Mouse (Mus musculus) embryonic facial prominence, embryonic 10.5 days (tissue): ENCODE data around the gene Amph. TPM values are rescaled to one million over a fixed set of nuclear protein-coding genes. Genes with fewer than 3 reads are reported as not detected.
"Not testable (repeated sequence)": the region's sequence is repeated elsewhere in the genome, so short reads cannot be mapped to it uniquely, and the experiment has no call there.

Experiments
- DNase-seq: peaks from one replicate; pipeline ENCODE4 v3.0.0-alpha.2; 2017; ENCODE audit warnings: low spot score
- H3K27ac ChIP-seq: fragments of 300-500 bp; sonication (generic); replicated peaks from 2 replicates; pipeline ENCODE4 v1.5.1; 2016; ENCODE audit warnings: mild to moderate bottlenecking
- H3K27me3 ChIP-seq: fragments of 300-500 bp; sonication (generic); replicated peaks from 2 replicates; pipeline ENCODE4 v1.6.1; 2016; ENCODE audit warnings: low read depth, mild to moderate bottlenecking; ENCODE audit not compliant: poor library complexity, severe bottlenecking
- H3K36me3 ChIP-seq: fragments of 300-500 bp; sonication (generic); replicated peaks from 2 replicates; pipeline ENCODE4 v1.6.1; 2016; ENCODE audit warnings: mild to moderate bottlenecking, moderate library complexity
- H3K4me1 ChIP-seq: fragments of 300-500 bp; sonication (generic); 2 replicates; pipeline ENCODE4 v1.6.1; 2016
- H3K4me3 ChIP-seq: fragments of 300-500 bp; sonication (generic); 2 replicates; pipeline ENCODE4 v1.5.1; 2016; ENCODE audit warnings: mild to moderate bottlenecking, moderate library complexity
- H3K9me3 ChIP-seq: fragments of 300-500 bp; sonication (generic); 2 replicates; pipeline ENCODE4 v1.6.1; 2016; ENCODE audit warnings: mild to moderate bottlenecking
- WGBS: fragments of 180-500 bp; shearing (Covaris S2); methylation state at CpG from one replicate; pipeline ENCODE4 v1.1.7; 2016; 5-methylcytosine and 5-hydroxymethylcytosine counted together
- polyA plus RNA-seq: library from polyadenylated mRNA; unstranded; fragments of >200 nt; fragmentation: Nextera tagmentation; extraction: Ambion mirVana; gene quantifications from 2 replicates; pipeline ENCODE4 v1.2.1, GENCODE M21; 2016

Gene Amph
- 3.4 and 4.1 TPM in 2 replicates for polyA plus RNA-seq

GRCm38 (mm10) chr13:18948171-18949028 is at the start of gene Amph:
Gene Amph (plus strand): TSS chr13:18948205.
- peaks cover 46% of the 10 kb centered on the region for H3K27me3 ChIP-seq
- peak within 1 kb of the TSS; percentile 73 for H3K27ac ChIP-seq
- WGBS, result under 1% methylated on average over 70 of the region's 70 CpGs
- no peaks in the 10 kb centered on the region for H3K36me3 ChIP-seq
- peaks cover 24% of the 10 kb centered on the region for H3K4me1 ChIP-seq
- H3K9me3 ChIP-seq, result no peaks in the 10 kb centered on the region
- H3K4me3 ChIP-seq, result peak within 1 kb of the TSS; percentile 81
- peak; percentile 80 for DNase-seq

GRCm38 (mm10) chr13:18903623-18904022 is 44.4 kb upstream of the Amph start:
- H3K4me3 ChIP-seq, result no peak overlapping the region

GRCm38 (mm10) chr13:18914774-18915173 is 33.2 kb upstream of the Amph start:
- Histone ChIP-seq H3K4me3 (no peak overlapping the region), H3K27ac (no peak overlapping the region), H3K36me3 (no peaks in the 10 kb centered on the region), H3K4me1 (no peaks in the 10 kb centered on the region), H3K9me3 (no peaks in the 10 kb centered on the region), H3K27me3 (no peaks in the 10 kb centered on the region)
- WGBS, result 92% methylated on average over 4 of the region's 4 CpGs
- no peak for DNase-seq

More at GRCm38 (mm10) chr13:18903623-18904022, 44.4 kb upstream of the Amph start:
- 88% methylated on average over 6 of the region's 6 CpGs for WGBS
- Histone ChIP-seq H3K27ac (no peak overlapping the region), H3K9me3 (no peaks in the 10 kb centered on the region), H3K27me3 (no peaks in the 10 kb centered on the region), H3K36me3 (no peaks in the 10 kb centered on the region), H3K4me1 (no peaks in the 10 kb centered on the region)
- DNase-seq, result no peak

GRCm38 (mm10) chr13:18933191-18933590 is 14.8 kb upstream of the Amph start:
- 88% methylated on average over 1 of the region's 2 CpGs for WGBS
- not testable (repeated sequence) for H3K27ac ChIP-seq, H3K27me3 ChIP-seq, H3K4me1 ChIP-seq, DNase-seq, H3K9me3 ChIP-seq, H3K4me3 ChIP-seq, H3K36me3 ChIP-seq

- peak overlapping the region; percentile 81 for H3K4me3 ChIP-seq
- H3K27me3 ChIP-seq, result peaks cover 46% of the 10 kb centered on the region
Observed at GRCm38 (mm10) chr13:18947686-18948085, 319 bp upstream of the Amph start.

GRCm38 (mm10) chr13:18949029-18949350 is 985 bp downstream of the Amph start:
- no peak for DNase-seq
- Histone ChIP-seq H3K9me3 (no peaks in the 10 kb centered on the region), H3K4me3 (peak overlapping the region; percentile 81), H3K27ac (no peak overlapping the region), H3K4me1 (peaks cover 24% of the 10 kb centered on the region), H3K36me3 (no peaks in the 10 kb centered on the region), H3K27me3 (peaks cover 46% of the 10 kb centered on the region)
- 11% methylated on average over 5 of the region's 5 CpGs for WGBS

More at GRCm38 (mm10) chr13:18947686-18948085, 319 bp upstream of the Amph start:
- Histone ChIP-seq H3K9me3 (no peaks in the 10 kb centered on the region), H3K36me3 (no peaks in the 10 kb centered on the region), H3K4me1 (peaks cover 24% of the 10 kb centered on the region), H3K27ac (no peak overlapping the region)
- DNase-seq, result no peak
- 16% methylated on average over 5 of the region's 5 CpGs for WGBS

- no peak overlapping the region for H3K27ac ChIP-seq
- 68% methylated on average over 11 of the region's 11 CpGs for WGBS
- H3K27me3 ChIP-seq, result peaks cover 46% of the 10 kb centered on the region
- H3K4me3 ChIP-seq, result no peak overlapping the region
- H3K4me1 ChIP-seq, result peaks cover 24% of the 10 kb centered on the region
- no peaks in the 10 kb centered on the region for H3K9me3 ChIP-seq
- no peaks in the 10 kb centered on the region for H3K36me3 ChIP-seq
- DNase-seq, result no peak
Observed at GRCm38 (mm10) chr13:18949626-18950200, 1.7 kb downstream of the Amph start.

- peaks cover 15% of the 10 kb centered on the region for H3K4me1 ChIP-seq
- H3K27ac ChIP-seq, result no peak overlapping the region
- no peak overlapping the region for H3K4me3 ChIP-seq
- H3K9me3 ChIP-seq, result no peaks in the 10 kb centered on the region
- H3K36me3 ChIP-seq, result no peaks in the 10 kb centered on the region
- peaks cover 24% of the 10 kb centered on the region for H3K27me3 ChIP-seq
- DNase-seq, result no peak
- 91% methylated on average over 4 of the region's 4 CpGs for WGBS
Observed at GRCm38 (mm10) chr13:18953575-18953974, 5.6 kb downstream of the Amph start.

- no peaks in the 10 kb centered on the region for H3K36me3 ChIP-seq
- no peaks in the 10 kb centered on the region for H3K9me3 ChIP-seq
- H3K4me3 ChIP-seq, result no peak overlapping the region
- no peaks in the 10 kb centered on the region for H3K4me1 ChIP-seq
- 91% methylated on average over 11 of the region's 11 CpGs for WGBS
- H3K27me3 ChIP-seq, result no peaks in the 10 kb centered on the region
- no peak overlapping the region for H3K27ac ChIP-seq
- no peak for DNase-seq
Observed at GRCm38 (mm10) chr13:18956065-18956913, 8.3 kb downstream of the Amph start.

- no peak for DNase-seq
- no peaks in the 10 kb centered on the region for H3K27me3 ChIP-seq
- no peaks in the 10 kb centered on the region for H3K36me3 ChIP-seq
- WGBS, result 92% methylated on average over 3 of the region's 3 CpGs
- no peaks in the 10 kb centered on the region for H3K9me3 ChIP-seq
- H3K4me3 ChIP-seq, result no peak overlapping the region
- H3K4me1 ChIP-seq, result no peaks in the 10 kb centered on the region
- no peak overlapping the region for H3K27ac ChIP-seq
Observed at GRCm38 (mm10) chr13:18957028-18957427, 9.0 kb downstream of the Amph start.

GRCm38 (mm10) chr13:18972571-18972970 is 24.6 kb downstream of the Amph start:
- no peak overlapping the region for H3K27ac ChIP-seq
- H3K4me3 ChIP-seq, result no peak overlapping the region
- no peaks in the 10 kb centered on the region for H3K27me3 ChIP-seq
- no peak for DNase-seq
- WGBS, result 87% methylated on average over 3 of the region's 3 CpGs
- no peaks in the 10 kb centered on the region for H3K36me3 ChIP-seq
- no peaks in the 10 kb centered on the region for H3K9me3 ChIP-seq
- no peaks in the 10 kb centered on the region for H3K4me1 ChIP-seq

- Histone ChIP-seq H3K36me3 (no peaks in the 10 kb centered on the region), H3K4me1 (no peaks in the 10 kb centered on the region), H3K4me3 (no peak overlapping the region), H3K27ac (no peak overlapping the region), H3K27me3 (no peaks in the 10 kb centered on the region), H3K9me3 (no peaks in the 10 kb centered on the region)
- no peak for DNase-seq
- WGBS, result 92% methylated on average over 5 of the region's 5 CpGs
Observed at GRCm38 (mm10) chr13:18974351-18974750, 26.3 kb downstream of the Amph start.
